Mouse (Mus musculus): ENCODE results near the gene Mycs.

The Mycs gene

DNA sequence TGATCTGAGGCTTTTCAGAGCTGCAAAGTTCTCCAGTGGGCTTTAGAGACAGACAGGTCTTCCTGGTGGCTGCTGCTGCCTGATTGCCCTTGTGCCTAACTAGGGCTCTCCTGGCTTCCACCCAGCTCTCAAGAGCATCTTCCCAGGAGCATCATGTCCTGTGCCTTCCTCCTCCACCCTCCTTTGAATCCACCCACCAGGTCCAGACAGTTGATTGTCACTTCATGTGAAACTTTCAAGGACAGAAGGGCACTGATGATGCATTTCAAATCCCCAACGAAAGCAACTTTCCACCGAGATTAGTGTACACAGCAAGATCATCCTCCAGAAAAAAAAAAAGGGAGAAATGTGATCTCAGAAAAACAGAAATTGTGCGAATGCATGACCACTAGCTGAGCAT lies at the start of gene Mycs:
Mycs (minus strand) TSS at position 101 of the 400 bp plus-strand sequence.
- no peak for DNase-seq (ENCODE audit: low spot score)

DNA sequence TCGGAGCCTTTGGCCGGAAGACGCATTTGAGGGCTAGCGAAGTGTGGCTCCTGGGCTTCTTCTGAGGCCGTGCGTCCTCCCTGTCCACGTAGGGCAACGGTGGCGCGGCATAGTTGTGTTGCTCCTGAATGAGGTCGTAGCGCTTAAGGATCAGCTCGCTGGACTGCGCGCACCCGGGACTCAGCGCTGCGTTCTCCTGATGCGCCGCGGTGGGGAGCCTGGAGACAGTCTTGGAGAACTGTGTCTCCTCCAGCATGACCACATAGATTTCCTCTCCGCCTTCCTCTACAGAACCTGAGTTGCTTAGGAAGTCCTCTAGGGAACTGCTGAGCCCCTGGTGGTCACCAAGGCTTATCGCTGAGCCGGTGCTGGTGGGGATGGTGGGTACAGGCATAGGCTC lies 1.0 kb downstream of the Mycs start:
- DNase-seq (ENCODE audit: low spot score): no peak

Measured in T-cell, adult 2 months (primary cell).